Mouse (Mus musculus): ENCODE results near the gene Cab39l. TPM values are rescaled to one million over a fixed set of nuclear protein-coding genes. Genes with fewer than 3 reads are reported as not detected.

Cab39l gene
- polyA plus RNA-seq, 1 experiment from 2014 or later: 28.1 TPM

Other genes with a start within 250 kb of the Cab39l start
- gene Rcbtb1, start 239.8 kb upstream of the Cab39l start, polyA plus RNA-seq (2015; fragmentation: Nextera tagmentation; extraction: Ambion mirVana): 93.9 and 94.8 TPM in 2 replicates
- gene Gm6904, start 180.8 kb upstream of the Cab39l start, polyA plus RNA-seq (2015; fragmentation: Nextera tagmentation; extraction: Ambion mirVana): 0.20 TPM in 1 of 2 replicates, not detected in the other
- not detected in 2 replicates for gene Phf11a, start 143.4 kb upstream of the Cab39l start, polyA plus RNA-seq (2015; fragmentation: Nextera tagmentation; extraction: Ambion mirVana)
- gene Phf11b, start 99.6 kb upstream of the Cab39l start, polyA plus RNA-seq (2015; fragmentation: Nextera tagmentation; extraction: Ambion mirVana): 0.15 TPM in 1 of 2 replicates, not detected in the other
- 0.17 TPM in 1 of 2 replicates, not detected in the other for gene Phf11d, start 75.5 kb upstream of the Cab39l start, polyA plus RNA-seq (2015; fragmentation: Nextera tagmentation; extraction: Ambion mirVana)
- 0.37 and 0.48 TPM in 2 replicates for gene Phf11c, start 45.6 kb upstream of the Cab39l start, polyA plus RNA-seq (2015; fragmentation: Nextera tagmentation; extraction: Ambion mirVana)
- 8.7 and 10.7 TPM in 2 replicates for gene Setdb2, start 88 bp upstream of the Cab39l start, polyA plus RNA-seq (2015; fragmentation: Nextera tagmentation; extraction: Ambion mirVana)
- 32.4 and 38.4 TPM in 2 replicates for gene Cdadc1, start 157.0 kb downstream of the Cab39l start, polyA plus RNA-seq (2015; fragmentation: Nextera tagmentation; extraction: Ambion mirVana)
- 26.6 and 31.1 TPM in 2 replicates for gene Shisa2, start 184.3 kb downstream of the Cab39l start, polyA plus RNA-seq (2015; fragmentation: Nextera tagmentation; extraction: Ambion mirVana)

Data from forebrain, embryonic 13.5 days (tissue).